Mouse (Mus musculus) lung, adult 2 months (tissue): ENCODE results near the gene Afap1.

Source experiments
- CTCF ChIP-seq: fragments of 200-500 bp; IDR thresholded peaks from 2 replicates; pipeline ENCODE4 v1.5.1; 2011; ENCODE audit warnings: mild to moderate bottlenecking, low read length, control low read depth; ENCODE audit not compliant: insufficient read depth
- POLR2A ChIP-seq: fragments of 200-500 bp; IDR thresholded peaks from 2 replicates; pipeline ENCODE4 v1.6.1; 2011; ENCODE audit warnings: low read depth, mild to moderate bottlenecking, control low read depth, low read length, borderline replicate concordance; ENCODE audit errors: extremely low read depth

DNA sequence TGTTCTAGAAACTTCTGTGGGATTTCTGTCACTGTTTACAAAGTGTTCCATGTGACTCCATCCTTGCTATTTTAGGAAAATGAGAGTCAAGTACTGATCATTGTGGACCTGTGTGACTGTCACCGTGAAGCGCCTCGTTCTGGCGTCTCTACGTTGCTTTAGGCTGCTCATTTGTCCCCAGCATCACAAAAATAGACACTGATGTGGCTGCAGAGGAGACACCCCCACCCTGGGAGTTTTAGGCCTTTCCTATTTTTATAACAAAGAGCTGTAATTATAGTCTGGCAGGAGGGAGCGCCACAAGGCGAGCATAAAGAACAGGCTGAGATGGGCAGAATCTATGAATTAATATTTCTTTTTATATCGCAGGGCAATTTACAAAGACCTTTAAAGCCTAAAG, 92.5 kb downstream of the Afap1 start:
- TF ChIP-seq CTCF (no peak), POLR2A (no peak)
